Mouse (Mus musculus) megakaryocyte-erythroid progenitor cell, adult 5-6 weeks (primary cell): ENCODE data around the gene Zfp697. TPM values are rescaled to one million over a fixed set of nuclear protein-coding genes. Genes with fewer than 3 reads are reported as not detected.

Source experiments
- ATAC-seq: replicated peaks from 2 replicates; pipeline ENCODE4 v1.8.0; 2016; ENCODE audit warnings: mild to moderate bottlenecking, inconsistent platforms; ENCODE audit not compliant: severe bottlenecking, poor library complexity, low FRiP score, low TSS enrichment
- total RNA-seq, 2 experiments: library from RNA; stranded (forward) in 1 of 2; stranded (reverse) in 1 of 2; fragments of 200-1000, 215-1000 nt in 1 of 2; fragments of >200 nt in 1 of 2; fragmentation: Nextera tagmentation in 1 of 2; gene quantifications; 2 replicates each; pipeline ENCODE4 v1.2.3; 2014 to 2017

The Zfp697 gene
- not detected in 2 replicates for total RNA-seq (2014; fragmentation: Nextera tagmentation)
- 0.19 TPM in 1 of 2 replicates, not detected in the other for total RNA-seq (2017)

GRCm38 (mm10) chr3:98382246-98382939, at the start of gene Zfp697:
Gene Zfp697, plus strand, starts transcription at chr3:98382461.
- ATAC-seq, result 0 out of 2 replicates have a peak, but pooled peaks have one; percentile 34

GRCm38 (mm10) chr3:98334010-98334409, 48.3 kb upstream of the Zfp697 start:
- no peak for ATAC-seq

DNA sequence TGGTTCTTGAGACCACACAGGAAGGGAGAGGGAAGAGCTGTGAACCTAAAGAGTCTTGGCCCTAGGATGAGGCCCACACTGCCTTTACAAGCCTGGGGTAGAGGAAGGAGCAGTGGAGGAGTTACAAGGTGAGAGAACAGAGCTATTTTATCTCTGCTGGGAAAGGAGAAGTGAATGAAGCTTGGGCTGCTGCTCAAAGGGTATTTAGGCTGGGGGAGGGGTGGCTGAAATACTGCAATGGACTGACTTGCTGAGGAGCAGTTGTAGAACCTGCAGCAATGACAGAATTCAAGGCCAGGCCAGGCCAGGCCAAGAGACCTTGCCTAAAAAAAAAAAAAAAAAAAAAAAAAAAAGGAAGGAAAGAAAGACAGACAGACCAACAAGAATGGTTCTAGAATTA, 46.9 kb upstream of the Zfp697 start:
- ATAC-seq, result no peak

- ATAC-seq, result no peak
These were observed 46.4 kb upstream of the Zfp697 start for GRCm38 (mm10) chr3:98335886-98336285.

- ATAC-seq, result no peak
These were observed 45.3 kb upstream of the Zfp697 start for GRCm38 (mm10) chr3:98336661-98337654.

DNA sequence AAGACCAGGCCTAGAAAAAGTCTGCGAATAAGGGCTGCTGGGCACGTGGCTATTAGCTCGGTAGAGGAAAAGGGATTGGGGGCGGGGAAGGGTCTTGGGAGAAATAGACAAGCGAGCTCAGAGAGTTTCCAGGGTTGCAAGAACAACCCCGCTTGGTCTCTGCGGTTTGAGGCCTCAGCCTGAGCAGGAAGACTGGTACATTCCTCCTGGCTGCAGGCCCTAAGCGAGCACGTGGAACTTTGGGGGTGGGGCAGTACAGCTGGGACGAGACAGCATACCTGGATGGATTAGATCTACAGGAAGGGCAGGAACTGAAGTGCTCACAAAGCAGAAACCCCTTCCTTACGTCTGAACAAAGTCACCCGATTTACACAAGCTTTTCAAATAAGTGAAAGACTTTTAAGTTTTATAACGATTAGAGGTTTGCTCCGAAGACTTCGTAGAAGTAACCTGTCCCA, 43.6 kb upstream of the Zfp697 start:
- ATAC-seq, result peak; percentile 55

- peak; percentile 35 for ATAC-seq
These were observed 43.1 kb upstream of the Zfp697 start for GRCm38 (mm10) chr3:98339097-98339705.

- peak; percentile 79 for ATAC-seq
These were observed 42.6 kb upstream of the Zfp697 start, which contains the start of gene Phgdh for GRCm38 (mm10) chr3:98339706-98340109. Gene Phgdh, minus strand, starts transcription at chr3:98339990.

- ATAC-seq, result no peak
These were observed 41.3 kb upstream of the Zfp697 start for GRCm38 (mm10) chr3:98340818-98341594.

- ATAC-seq, result no peak
These were observed 39.0 kb upstream of the Zfp697 start for GRCm38 (mm10) chr3:98343235-98343634.

DNA sequence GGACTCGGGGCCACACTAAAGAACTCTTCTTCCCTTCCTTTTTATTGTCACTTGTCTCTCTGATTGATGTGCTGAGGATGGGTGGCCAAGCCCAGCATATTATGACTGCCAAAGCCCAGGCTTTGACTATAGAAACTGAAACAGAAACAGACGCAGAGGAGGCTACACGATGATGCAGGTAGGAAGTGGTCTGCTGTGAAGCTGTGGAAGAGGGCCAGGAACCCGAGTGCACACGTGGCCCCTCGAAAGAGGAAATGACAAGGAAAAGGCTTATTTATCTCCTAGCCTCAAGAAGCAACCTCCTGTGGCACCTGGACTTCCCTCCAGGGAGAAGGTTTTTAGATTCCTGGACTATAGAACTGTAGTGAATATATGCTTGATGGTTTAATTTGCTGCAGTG, 34.2 kb upstream of the Zfp697 start:
- ATAC-seq, result peak; percentile 34

DNA sequence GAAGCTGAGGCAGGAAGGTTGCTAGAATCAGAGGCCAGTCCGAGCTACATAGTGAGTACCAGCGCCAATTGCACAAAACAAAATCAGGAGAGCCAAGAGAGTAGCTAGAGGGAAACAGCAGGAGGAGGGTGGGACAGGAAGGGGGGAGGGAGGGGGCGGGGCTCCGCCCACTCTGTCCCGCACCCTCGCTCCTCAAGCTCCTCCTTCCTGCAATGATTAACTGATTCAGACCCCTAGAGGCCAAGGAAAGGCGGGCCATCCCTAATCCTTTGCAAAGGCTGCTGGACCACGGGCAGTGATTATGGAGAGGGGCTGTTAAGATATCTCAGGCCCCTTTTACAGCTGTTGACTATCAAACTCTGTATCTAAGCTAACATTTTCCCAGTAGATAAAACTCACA, 33.6 kb upstream of the Zfp697 start:
- peak; percentile 80 for ATAC-seq

GRCm38 (mm10) chr3:98353892-98354291, 28.4 kb upstream of the Zfp697 start:
- ATAC-seq, result no peak

- ATAC-seq, result no peak
These were observed 26.8 kb upstream of the Zfp697 start for GRCm38 (mm10) chr3:98355344-98356025.

GRCm38 (mm10) chr3:98356026-98356365, 26.3 kb upstream of the Zfp697 start:
- ATAC-seq, result no peak

DNA sequence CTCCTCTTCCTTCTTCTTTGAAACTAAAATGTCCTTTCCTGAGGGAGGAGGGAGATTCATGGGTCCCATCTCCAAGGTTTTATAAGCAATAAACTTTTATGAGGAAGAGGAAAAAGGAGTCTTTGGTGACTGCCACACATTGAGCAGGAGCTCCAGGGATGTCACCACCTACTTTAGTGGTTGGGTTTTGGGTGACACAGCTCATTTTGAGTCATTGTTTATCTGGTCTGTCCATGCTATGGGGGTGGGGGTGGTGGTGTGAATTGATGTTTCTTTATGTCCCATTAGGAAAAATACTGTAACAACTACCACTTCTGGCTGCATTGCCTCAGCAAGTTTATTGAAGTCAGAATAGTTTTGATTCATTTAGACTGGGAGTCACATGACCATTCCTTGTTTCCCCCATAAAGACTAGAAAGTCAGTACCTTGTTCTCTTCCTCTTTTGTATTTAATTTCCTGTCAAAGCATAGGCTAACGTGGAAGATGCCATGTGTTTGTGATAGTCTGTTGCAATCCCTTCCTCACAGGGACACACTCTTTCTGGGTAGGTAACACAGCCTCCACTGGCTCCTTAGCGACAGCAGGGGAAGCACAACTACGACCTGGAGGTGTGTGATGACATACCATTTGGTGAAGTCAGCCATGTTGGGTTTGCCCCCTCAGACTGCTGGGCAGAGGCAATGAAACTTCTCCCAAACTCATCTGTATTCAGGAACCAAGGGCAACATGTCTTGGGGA, 25.5 kb upstream of the Zfp697 start:
- no peak for ATAC-seq

DNA sequence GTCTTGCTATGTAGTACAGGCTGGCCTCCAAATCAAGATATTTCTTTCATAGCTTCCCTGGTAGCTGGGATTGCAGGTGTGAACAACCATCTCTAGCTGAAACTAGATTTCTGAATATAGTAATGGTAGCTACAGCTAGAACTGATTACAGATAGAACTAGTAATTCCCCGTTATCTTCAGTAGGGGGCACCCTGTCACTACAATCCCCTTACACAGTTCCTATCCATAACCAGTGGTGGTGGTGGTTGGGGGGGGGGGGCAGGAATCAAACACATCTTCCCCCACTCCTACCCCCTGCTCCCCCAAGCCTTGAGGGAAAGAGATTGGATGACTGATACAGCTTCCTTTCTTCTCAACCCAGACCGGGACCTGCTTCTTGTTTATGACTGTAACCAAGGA, 19.5 kb upstream of the Zfp697 start:
- peak; percentile 63; the same call in 1 of the 2 replicates for ATAC-seq

- no peak for ATAC-seq
These were observed 16.2 kb upstream of the Zfp697 start for GRCm38 (mm10) chr3:98366086-98366485.
